Comparison of ENCODE assay signal across 8 mouse cellular contexts in the genomic region with DNA sequence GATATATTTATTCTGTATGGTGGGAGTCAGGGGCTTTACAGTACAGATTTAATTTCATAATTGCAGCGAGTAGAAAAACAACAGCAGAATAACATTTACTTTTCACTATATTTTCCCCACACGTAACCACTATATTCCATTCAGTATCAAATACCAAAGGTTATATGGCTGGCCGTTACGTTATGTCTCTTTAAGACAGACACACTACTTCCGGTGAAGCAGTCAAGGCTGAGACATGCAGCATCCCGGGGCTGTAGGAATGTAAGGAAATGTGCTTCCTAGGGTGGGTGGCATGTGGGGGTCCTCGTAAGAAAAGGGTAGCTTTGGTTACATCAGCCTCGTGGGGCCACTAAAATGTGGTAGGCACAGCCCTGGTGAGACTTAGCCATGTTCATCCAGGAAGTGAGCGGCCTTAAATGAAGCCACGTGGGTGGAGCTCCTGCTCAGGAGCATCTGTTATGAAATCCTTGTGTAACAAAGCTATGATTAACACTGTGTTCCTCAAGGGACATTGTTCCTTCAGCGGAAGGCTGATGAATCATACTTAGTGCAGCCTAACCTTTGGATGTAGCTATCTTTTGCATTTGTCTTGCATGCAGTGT.
DNase-seq lines count a peak whose midpoint lies in the region; ATAC-seq and TF ChIP-seq lines count a peak whose summit lies in the region.

No protein-coding gene starts in this region.

- DNase-seq in 3T3-L1 (ENCODE audit: low read depth, low spot score): peak; percentile 96
- DNase-seq in frontal cortex, postnatal 36 days (ENCODE audit: low spot score in 2 of 2): peak; percentile 58 to 74
- peak; percentile 69 to 79 for DNase-seq in left cerebral cortex, adult 9 months (ENCODE audit: low spot score in 2 of 2)
- no peak for DNase-seq in kidney, adult 9 months
- no peak for DNase-seq in cerebellum, adult 11 months
- DNase-seq in cerebellum, adult 18-20 months: no peak

- H3K27ac ChIP-seq in forebrain, embryonic 16.5 days (ENCODE audit: low read length): no peak overlapping the region

- peaks cover 56% of the 10 kb centered on the region for H3K36me3 ChIP-seq in C2C12 (ENCODE audit: control insufficient read depth, insufficient read depth)
- H3K36me3 ChIP-seq in forebrain, embryonic 16.5 days (ENCODE audit: control insufficient read depth, insufficient read depth): peaks cover 18% of the 10 kb centered on the region

- H3ac ChIP-seq in C2C12 (ENCODE audit: control insufficient read depth, insufficient read length, low read depth): no peak overlapping the region

- H3K79me3 ChIP-seq in C2C12 (ENCODE audit: low read depth): no peaks in the 10 kb centered on the region

- no peaks in the 10 kb centered on the region for H3K27me3 ChIP-seq in C2C12 (ENCODE audit: control insufficient read depth, insufficient read depth, insufficient read length)
- H3K27me3 ChIP-seq in forebrain, embryonic 16.5 days (replicated peaks; ENCODE audit: control insufficient read depth, insufficient read depth, low read length): no peaks in the 10 kb centered on the region

- no peak for TF ChIP-seq CTCF in C2C12 (IDR thresholded peaks at IDR 0.05; ENCODE audit: control insufficient read depth, insufficient read depth, insufficient read length)

- H3K4me3 ChIP-seq in C2C12 (ENCODE audit: insufficient read depth, poor library complexity, severe bottlenecking): no peak overlapping the region
- no peak overlapping the region for H3K4me3 ChIP-seq in forebrain, embryonic 16.5 days (replicated peaks; ENCODE audit: low read length)

- H3K4me1 ChIP-seq in forebrain, embryonic 16.5 days (replicated peaks; ENCODE audit: control insufficient read depth, insufficient read depth, low read length): no peaks in the 10 kb centered on the region

- H3K9me3 ChIP-seq in forebrain, embryonic 16.5 days (ENCODE audit: control insufficient read depth, low read length): peaks cover 11% of the 10 kb centered on the region

- no peak overlapping the region for H3K4me2 ChIP-seq in forebrain, embryonic 16.5 days (ENCODE audit: low read length)

- ATAC-seq in forebrain, embryonic 16.5 days: no peak

- no peaks in the 10 kb centered on the region for H3K79me2 ChIP-seq in C2C12 (ENCODE audit: control insufficient read depth, insufficient read depth)

- H3K9ac ChIP-seq in forebrain, embryonic 16.5 days (replicated peaks; ENCODE audit: low read depth, low read length): no peak overlapping the region

- WGBS in forebrain, embryonic 16.5 days: 91% methylated on average over 11 of the region's 11 CpGs

TF ChIP-seq in C2C12, 6 proteins besides CTCF, POLR2A, EP300 and RAD21:
- TF ChIP-seq MAX (IDR thresholded peaks at IDR 0.05) (peak; percentile 97), FOSL1 (IDR thresholded peaks at IDR 0.05; ENCODE audit: insufficient read depth, low read length, poor library complexity, severe bottlenecking) (peak; percentile 36), MYOD1 (IDR thresholded peaks at IDR 0.05; ENCODE audit: control insufficient read depth, insufficient read length, low read depth) (peak; percentile 23), USF1 (IDR thresholded peaks at IDR 0.05; ENCODE audit: low read depth) (peak; percentile 84), MYOG (IDR thresholded peaks at IDR 0.05; ENCODE audit: control insufficient read depth, extremely low read depth, insufficient read length) (no peak), CEBPB (IDR thresholded peaks at IDR 0.05; ENCODE audit: low read depth) (peak; percentile 88)
TF ChIP-seq in C2C12: peak in this region for 5.

Comparison
In these comparisons a context has a peak if more than half of its experiments do, and no peak if none do; other contexts are left out.
1. DNase-seq: peak in 3T3-L1 (single experiment), frontal cortex, postnatal 36 days (2 of 2) and left cerebral cortex, adult 9 months (2 of 2); none in kidney, adult 9 months (single experiment), cerebellum, adult 11 months (single experiment) and cerebellum, adult 18-20 months (0 of 2).